13 mouse cellular contexts compared by ENCODE assay signal in genomic region chr7:83951327-83951726, GRCm38 (mm10).
DNase-seq lines count a peak whose midpoint lies in the region.
"Had no signal": no experiment of that assay in that cellular context is flagged by ENCODE, and none has a peak within 500 bp of the region (broad histone marks: within the 10 kb centered on the region; RNA-seq: fewer than 3 reads in every experiment).

No protein-coding gene starts in this region.

- DNase-seq in cerebellum, adult 9-11 months = peak; percentile 38
- no peak for DNase-seq in cerebellum, postnatal 10 days
- DNase-seq in kidney, adult 11 months = peak; percentile 8
- no peak for DNase-seq in kidney, postnatal 4 days
- DNase-seq in gastrocnemius, adult 18-20 months (ENCODE audit: low spot score) = peak; percentile 82
- DNase-seq in heart, postnatal 36 days = peak; percentile 13 to 21
- no peak for DNase-seq in T-cell, adult 2 months (ENCODE audit: low spot score)
- DNase-seq: adrenal gland, postnatal 10 days; forebrain, postnatal 0 days; lung, adult 2 months; retina, postnatal 1 day; right cerebral cortex, postnatal 4 days; thymus, postnatal 36 days had no signal

- intact Hi-C loops in heart, postnatal 36 days (cut with DNase I) = loop anchor here (5.0 kb wide), 1 partner anchor 66 kb away; no protein-coding TSS in a partner anchor

Comparison
In these comparisons a context has a peak if more than half of its experiments do, and no peak if none do; other contexts are left out.
1. DNase-seq: peak in cerebellum, adult 9-11 months (single experiment), kidney, adult 11 months (single experiment), gastrocnemius, adult 18-20 months (single experiment) and heart, postnatal 36 days (2 of 2); none in cerebellum, postnatal 10 days (0 of 2), kidney, postnatal 4 days (0 of 2) and T-cell, adult 2 months (single experiment).